Mouse (Mus musculus) neural tube, embryonic 12.5 days (tissue): ENCODE data around the gene Hsp90ab1. TPM values are rescaled to one million over a fixed set of nuclear protein-coding genes. Genes with fewer than 3 reads are reported as not detected.

ENCODE experiments used
- ATAC-seq: fragments of 200-750 bp; cut with Nextera tagmentation; 2 replicates; pipeline ENCODE4 v1.8.0; 2017; ENCODE audit warnings: low read depth, mild to moderate bottlenecking, moderate TSS enrichment, moderate library complexity; ENCODE audit not compliant: low FRiP score
- H3K27ac ChIP-seq: fragments of 300-500 bp; sonication (generic); 2 replicates; pipeline ENCODE4 v1.5.1; 2016
- H3K27me3 ChIP-seq: fragments of 300-500 bp; sonication (generic); replicated peaks from 2 replicates; pipeline ENCODE4 v1.6.1; 2016; ENCODE audit warnings: mild to moderate bottlenecking
- H3K36me3 ChIP-seq: fragments of 300-500 bp; sonication (generic); 2 replicates; pipeline ENCODE4 v1.6.1; 2016; ENCODE audit warnings: mild to moderate bottlenecking
- H3K4me1 ChIP-seq: fragments of 300-500 bp; sonication (generic); 2 replicates; pipeline ENCODE4 v1.6.1; 2016
- H3K4me2 ChIP-seq: fragments of 300-500 bp; sonication (generic); replicated peaks from 2 replicates; pipeline ENCODE4 v1.6.1; 2016; ENCODE audit warnings: mild to moderate bottlenecking
- H3K4me3 ChIP-seq: fragments of 300-500 bp; sonication (generic); 2 replicates; pipeline ENCODE4 v1.5.1; 2016
- H3K9ac ChIP-seq: fragments of 300-500 bp; sonication (generic); 2 replicates; pipeline ENCODE4 v1.6.1; 2016; ENCODE audit warnings: mild to moderate bottlenecking
- H3K9me3 ChIP-seq: fragments of 300-500 bp; sonication (generic); 2 replicates; pipeline ENCODE4 v1.6.1; 2016; ENCODE audit warnings: mild to moderate bottlenecking
- WGBS: fragments of 180-500 bp; shearing (Covaris S2); methylation state at CpG from one replicate; pipeline ENCODE4 v1.1.7; 2016; 5-methylcytosine and 5-hydroxymethylcytosine counted together
- polyA plus RNA-seq: library from polyadenylated mRNA; unstranded; fragments of >200 nt; fragmentation: Nextera tagmentation; extraction: Ambion mirVana; gene quantifications from 2 replicates; pipeline ENCODE4 v1.2.1, GENCODE M21; 2016

Gene Hsp90ab1
- polyA plus RNA-seq, 1 experiment from 2014 or later = 1,381 TPM

GRCm38 (mm10) chr17:45550253-45550652 lies 22.8 kb downstream of the Hsp90ab1 start:
- H3K4me3 ChIP-seq = peak overlapping the region; percentile 79
- H3K4me2 ChIP-seq = peak overlapping the region; percentile 84
- H3K9ac ChIP-seq = peak overlapping the region; percentile 98; the same call in 1 of the 2 replicates
- H3K9me3 ChIP-seq = no peaks in the 10 kb centered on the region
- H3K27ac ChIP-seq = no peak overlapping the region
- H3K27me3 ChIP-seq = peaks cover 29% of the 10 kb centered on the region
- no peak for ATAC-seq
- WGBS = 35% methylated on average over 5 of the region's 5 CpGs
- H3K36me3 ChIP-seq = peaks cover 11% of the 10 kb centered on the region
- H3K4me1 ChIP-seq = peaks cover 31% of the 10 kb centered on the region

DNA sequence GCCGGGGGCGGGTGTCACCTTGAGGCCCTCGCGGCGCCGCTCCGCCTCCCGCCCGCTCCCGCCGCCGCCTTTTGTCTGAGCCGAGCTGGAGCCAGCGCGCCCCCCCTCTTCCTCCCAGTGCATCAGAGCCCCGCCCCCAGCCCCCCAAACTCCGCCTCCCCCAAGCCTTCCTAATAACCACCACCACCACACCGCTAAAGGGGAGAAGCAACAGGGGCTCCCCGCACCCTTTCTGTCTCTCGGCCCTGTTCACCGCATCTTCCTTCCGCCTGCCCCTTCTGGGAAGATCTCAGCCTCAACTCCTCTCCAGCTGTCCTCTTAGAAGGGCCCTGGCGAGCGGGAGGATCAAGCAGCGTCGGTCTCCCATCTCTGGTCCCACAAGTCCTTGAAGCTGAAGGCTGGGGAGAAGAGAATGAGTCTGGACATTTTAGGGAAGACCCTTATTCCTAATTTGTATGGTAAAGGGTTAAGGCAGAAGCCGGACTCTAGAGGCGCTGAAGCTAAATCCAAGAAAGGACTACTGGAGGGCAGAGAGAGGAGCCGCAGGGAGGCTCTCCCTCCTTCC lies 23.4 kb downstream of the Hsp90ab1 start, which contains the start of gene Tmem151b:
TSS of gene Tmem151b (minus strand) at position 61 of the 565 bp plus-strand sequence.
- WGBS = 1% methylated on average over 25 of the region's 29 CpGs
- H3K4me1 ChIP-seq = peaks cover 37% of the 10 kb centered on the region
- peak within 1 kb of the TSS; percentile 79 for H3K4me3 ChIP-seq
- H3K9ac ChIP-seq = peak within 1 kb of the TSS; percentile 98
- peak within 1 kb of the TSS; percentile 79 for H3K27ac ChIP-seq
- ATAC-seq = peak; percentile 32
- peak within 1 kb of the TSS; percentile 84 for H3K4me2 ChIP-seq
- peaks cover 34% of the 10 kb centered on the region for H3K27me3 ChIP-seq
- H3K9me3 ChIP-seq = no peaks in the 10 kb centered on the region
- H3K36me3 ChIP-seq = peaks cover 16% of the 10 kb centered on the region

- H3K27ac ChIP-seq = peak overlapping the region; percentile 79
- WGBS = 3% methylated on average over 58 of the region's 68 CpGs
- no peaks in the 10 kb centered on the region for H3K9me3 ChIP-seq
- peaks cover 46% of the 10 kb centered on the region for H3K4me1 ChIP-seq
- peak; percentile 54 for ATAC-seq
- peaks cover 42% of the 10 kb centered on the region for H3K27me3 ChIP-seq
- H3K9ac ChIP-seq = peak overlapping the region; percentile 98
- H3K4me2 ChIP-seq = peak overlapping the region; percentile 84
- peaks cover 19% of the 10 kb centered on the region for H3K36me3 ChIP-seq
- peak overlapping the region; percentile 79 for H3K4me3 ChIP-seq
Measured at GRCm38 (mm10) chr17:45548541-45549512, 24.2 kb downstream of the Hsp90ab1 start.

GRCm38 (mm10) chr17:45547461-45548190 lies 25.4 kb downstream of the Hsp90ab1 start:
- H3K27me3 ChIP-seq = peaks cover 54% of the 10 kb centered on the region
- no peak overlapping the region for H3K27ac ChIP-seq
- peak overlapping the region; percentile 84 for H3K4me2 ChIP-seq
- H3K4me1 ChIP-seq = peaks cover 51% of the 10 kb centered on the region
- H3K9me3 ChIP-seq = no peaks in the 10 kb centered on the region
- H3K9ac ChIP-seq = no peak overlapping the region
- H3K36me3 ChIP-seq = peaks cover 19% of the 10 kb centered on the region
- no peak for ATAC-seq
- 80% methylated on average over 5 of the region's 5 CpGs for WGBS
- H3K4me3 ChIP-seq = peak overlapping the region; percentile 79; the same call in 1 of the 2 replicates

DNA sequence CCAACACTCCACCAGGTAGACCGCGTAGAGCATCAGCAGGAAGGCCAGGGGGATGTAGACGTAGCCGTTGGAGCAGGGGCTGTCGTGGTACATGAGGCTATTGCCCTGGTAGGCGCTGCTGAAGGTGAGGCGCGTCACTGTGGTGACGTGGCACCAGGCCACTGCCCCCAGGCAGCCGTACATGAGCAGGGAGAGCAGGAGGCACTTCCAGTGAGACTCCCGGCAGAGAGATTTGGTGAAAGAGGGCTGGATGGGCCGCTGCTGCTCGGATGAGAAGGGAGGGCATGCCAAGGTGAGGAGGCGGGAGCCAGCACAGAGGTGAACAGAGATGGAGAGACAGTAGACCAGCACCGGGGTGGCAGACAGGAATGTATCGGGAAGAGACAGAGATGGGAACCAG lies 26.1 kb downstream of the Hsp90ab1 start:
- WGBS = 62% methylated on average over 16 of the region's 16 CpGs
- no peak overlapping the region for H3K27ac ChIP-seq
- peaks cover 59% of the 10 kb centered on the region for H3K27me3 ChIP-seq
- no peak overlapping the region for H3K9ac ChIP-seq
- H3K4me3 ChIP-seq = no peak overlapping the region
- H3K36me3 ChIP-seq = peaks cover 19% of the 10 kb centered on the region
- peaks cover 51% of the 10 kb centered on the region for H3K4me1 ChIP-seq
- H3K4me2 ChIP-seq = no peak overlapping the region
- no peaks in the 10 kb centered on the region for H3K9me3 ChIP-seq
- ATAC-seq = no peak

DNA sequence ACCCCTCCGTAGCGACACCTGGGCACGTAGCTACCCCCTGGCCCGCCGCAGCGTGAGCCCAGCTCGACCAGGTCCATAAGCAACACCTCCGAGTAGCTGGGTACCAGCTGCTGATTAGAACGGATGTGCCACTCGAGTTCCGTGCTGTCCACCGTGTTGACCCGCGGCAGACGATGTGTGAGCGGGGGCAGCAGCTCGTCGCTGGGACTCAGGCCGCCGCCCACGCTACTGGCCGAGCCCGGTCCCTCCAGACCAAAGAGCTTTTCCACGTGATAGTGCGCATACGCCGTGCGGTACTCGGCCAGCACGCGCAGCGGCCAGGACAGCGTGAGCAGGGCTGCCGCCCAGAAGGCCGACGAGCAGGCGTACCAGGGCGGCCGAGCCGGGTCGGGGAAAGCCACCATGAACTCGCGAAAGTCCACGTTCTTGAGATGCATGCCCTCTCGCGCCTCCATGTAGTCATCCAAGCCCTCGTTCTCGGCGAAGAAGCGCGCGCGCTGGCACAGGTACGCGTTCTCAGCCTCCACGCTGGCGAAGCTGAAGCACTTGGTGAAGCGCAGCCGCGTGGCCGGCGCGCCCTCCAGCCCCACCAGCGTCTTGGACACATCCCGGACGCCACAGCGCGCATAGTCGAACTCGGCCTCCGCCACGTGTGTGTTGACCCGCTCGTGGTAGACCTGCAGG lies 27.7 kb downstream of the Hsp90ab1 start:
- H3K4me2 ChIP-seq = peak overlapping the region; percentile 51
- peaks cover 19% of the 10 kb centered on the region for H3K36me3 ChIP-seq
- peak overlapping the region; percentile 33; the same call in 1 of the 2 replicates for H3K9ac ChIP-seq
- H3K27me3 ChIP-seq = peaks cover 63% of the 10 kb centered on the region
- H3K27ac ChIP-seq = no peak overlapping the region
- 6% methylated on average over 74 of the region's 74 CpGs for WGBS
- H3K4me3 ChIP-seq = peak overlapping the region; percentile 18
- no peaks in the 10 kb centered on the region for H3K9me3 ChIP-seq
- no peak for ATAC-seq
- peaks cover 41% of the 10 kb centered on the region for H3K4me1 ChIP-seq

GRCm38 (mm10) chr17:45544873-45545277 lies 28.2 kb downstream of the Hsp90ab1 start:
- H3K9me3 ChIP-seq = no peaks in the 10 kb centered on the region
- peak overlapping the region; percentile 18 for H3K4me3 ChIP-seq
- peaks cover 63% of the 10 kb centered on the region for H3K27me3 ChIP-seq
- H3K27ac ChIP-seq = no peak overlapping the region
- ATAC-seq = no peak
- H3K36me3 ChIP-seq = peaks cover 19% of the 10 kb centered on the region
- peak overlapping the region; percentile 51 for H3K4me2 ChIP-seq
- H3K4me1 ChIP-seq = peaks cover 36% of the 10 kb centered on the region
- 2% methylated on average over 46 of the region's 46 CpGs for WGBS
- peak overlapping the region; percentile 2; the same call in 1 of the 2 replicates for H3K9ac ChIP-seq

DNA sequence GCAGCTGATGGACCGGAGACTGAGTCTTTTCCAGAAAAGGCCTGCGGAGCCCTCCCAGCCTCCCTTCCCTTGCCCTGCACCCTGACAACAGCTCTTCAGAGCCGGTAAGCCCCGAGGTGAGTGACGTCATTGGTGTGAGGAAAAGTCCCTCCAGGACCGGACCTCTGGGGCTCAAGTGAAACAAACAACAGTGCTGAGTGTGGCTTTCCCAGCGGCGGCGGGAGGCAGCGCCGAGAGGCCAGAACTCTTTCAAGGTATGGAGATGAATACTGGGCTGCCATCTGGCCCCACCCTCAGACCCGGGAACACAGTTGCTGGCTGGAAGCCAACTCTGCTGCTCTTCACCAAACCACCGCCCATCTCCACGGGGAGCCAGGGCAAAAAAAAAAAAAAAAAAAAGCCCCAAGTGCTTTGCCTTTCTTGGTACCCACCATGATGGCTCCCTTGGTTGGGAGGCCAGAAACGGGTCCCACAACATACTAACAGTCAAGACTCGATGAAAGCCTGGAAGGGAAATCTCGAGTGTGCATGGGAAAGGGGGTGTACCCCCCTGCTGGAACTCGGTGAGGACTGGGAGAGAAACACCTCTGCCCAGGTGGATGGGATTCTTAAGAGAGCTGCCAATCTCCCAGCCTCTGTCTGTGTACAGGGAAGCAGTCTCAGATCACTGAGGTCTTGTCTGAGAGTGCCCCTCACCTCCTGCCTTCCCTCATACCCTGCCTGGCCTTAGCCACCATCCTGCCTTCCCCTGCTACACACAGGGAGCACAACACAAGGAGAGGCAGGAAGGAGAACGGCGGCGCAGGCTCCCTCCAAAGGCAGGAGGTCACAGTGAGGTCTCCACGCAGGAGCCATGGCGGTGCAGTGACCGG lies 28.8 kb downstream of the Hsp90ab1 start:
- 5% methylated on average over 24 of the region's 24 CpGs for WGBS
- Histone ChIP-seq H3K27me3 (peaks cover 68% of the 10 kb centered on the region), H3K4me1 (peaks cover 32% of the 10 kb centered on the region), H3K4me2 (peak overlapping the region; percentile 51), H3K4me3 (no peak overlapping the region), H3K36me3 (peaks cover 19% of the 10 kb centered on the region), H3K9ac (peak overlapping the region; percentile 38; the same call in 1 of the 2 replicates), H3K9me3 (no peaks in the 10 kb centered on the region), H3K27ac (no peak overlapping the region)
- 0 out of 2 replicates have a peak, but pooled peaks have one; percentile 10 for ATAC-seq

GRCm38 (mm10) chr17:45543115-45543514 lies 30.0 kb downstream of the Hsp90ab1 start:
- ATAC-seq = no peak
- Histone ChIP-seq H3K36me3 (peaks cover 19% of the 10 kb centered on the region), H3K9me3 (no peaks in the 10 kb centered on the region), H3K4me1 (peaks cover 28% of the 10 kb centered on the region), H3K4me3 (no peak overlapping the region), H3K27me3 (peaks cover 72% of the 10 kb centered on the region), H3K27ac (no peak overlapping the region), H3K9ac (no peak overlapping the region), H3K4me2 (0 out of 2 replicates have a peak overlapping the region, but pooled peaks have one; percentile 51)
- 28% methylated on average over 1 of the region's 1 CpGs for WGBS

DNA sequence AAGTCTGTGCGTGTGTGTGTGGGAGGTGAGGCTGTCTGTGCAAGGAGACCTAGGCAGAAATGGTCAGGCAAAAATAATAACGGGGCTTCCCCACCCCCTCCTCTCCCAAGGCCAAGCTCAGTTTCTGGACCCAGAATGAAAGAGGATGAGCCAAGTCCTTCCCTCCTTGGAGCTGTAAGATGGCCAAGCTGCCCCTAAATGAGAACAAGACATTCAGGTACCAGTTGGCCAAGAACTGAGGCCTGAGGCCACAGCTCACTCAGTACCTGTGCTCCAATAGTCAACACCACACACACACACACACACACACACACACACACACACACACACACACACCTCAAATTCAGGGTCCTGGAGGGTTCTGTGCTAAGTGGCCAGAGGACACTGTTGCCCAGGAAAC lies 30.4 kb downstream of the Hsp90ab1 start:
- H3K27me3 ChIP-seq = peaks cover 68% of the 10 kb centered on the region
- WGBS = 82% methylated on average over 2 of the region's 2 CpGs

More for the DNA sequence above, 30.4 kb downstream of the Hsp90ab1 start:
- Histone ChIP-seq H3K4me2 (no peak overlapping the region), H3K36me3 (peaks cover 19% of the 10 kb centered on the region), H3K9me3 (no peaks in the 10 kb centered on the region), H3K9ac (no peak overlapping the region), H3K4me3 (no peak overlapping the region), H3K27ac (no peak overlapping the region), H3K4me1 (peaks cover 26% of the 10 kb centered on the region)
- no peak for ATAC-seq
